Mouse (Mus musculus) adrenal gland, postnatal 4 days (tissue): ENCODE measurements around the gene Klhl8. TPM values are rescaled to one million over a fixed set of nuclear protein-coding genes. Genes with fewer than 3 reads are reported as not detected.
A peak's percentile ranks its signal among the peaks of the same experiment; 100 is the strongest.
"Not testable (repeated sequence)": the region's sequence is repeated elsewhere in the genome, so short reads cannot be mapped to it uniquely, and the experiment has no call there.

Experiments used
- DNase-seq, 2 experiments: peaks; one replicate each; pipeline ENCODE4 v3.0.0; 2021 to 2022; ENCODE audit warnings: low spot score in 2 of 2, mixed read lengths in 2 of 2
- long read RNA-seq, 2 experiments: library from polyadenylated mRNA; stranded (forward); transcript quantifications; one replicate each; pipeline ENCODE4 v2.0.0; 2021
- total RNA-seq, 2 experiments: library from RNA; stranded (reverse); gene quantifications; 2 replicates each; pipeline ENCODE4 v1.2.3; 2021

Klhl8 gene
- total RNA-seq: 10 to 100 TPM; 18.7 to 19.3 TPM
- long read RNA-seq, experiment 1, transcript Klhl8-201 (10 exons, 3,193 nt): major isoform, 22 of 34 reads
- long read RNA-seq, experiment 1, partial matches to known transcripts: 2 of 34 reads
- long read RNA-seq, experiment 1, other reads (novel, unspliced or antisense): 10 of 34 reads
- long read RNA-seq, experiment 2, transcript Klhl8-201 (10 exons, 3,193 nt): major isoform, 37 of 65 reads
- long read RNA-seq, experiment 2, partial matches to known transcripts: 3 of 65 reads
- long read RNA-seq, experiment 2, other reads (novel, unspliced or antisense): 25 of 65 reads

DNA sequence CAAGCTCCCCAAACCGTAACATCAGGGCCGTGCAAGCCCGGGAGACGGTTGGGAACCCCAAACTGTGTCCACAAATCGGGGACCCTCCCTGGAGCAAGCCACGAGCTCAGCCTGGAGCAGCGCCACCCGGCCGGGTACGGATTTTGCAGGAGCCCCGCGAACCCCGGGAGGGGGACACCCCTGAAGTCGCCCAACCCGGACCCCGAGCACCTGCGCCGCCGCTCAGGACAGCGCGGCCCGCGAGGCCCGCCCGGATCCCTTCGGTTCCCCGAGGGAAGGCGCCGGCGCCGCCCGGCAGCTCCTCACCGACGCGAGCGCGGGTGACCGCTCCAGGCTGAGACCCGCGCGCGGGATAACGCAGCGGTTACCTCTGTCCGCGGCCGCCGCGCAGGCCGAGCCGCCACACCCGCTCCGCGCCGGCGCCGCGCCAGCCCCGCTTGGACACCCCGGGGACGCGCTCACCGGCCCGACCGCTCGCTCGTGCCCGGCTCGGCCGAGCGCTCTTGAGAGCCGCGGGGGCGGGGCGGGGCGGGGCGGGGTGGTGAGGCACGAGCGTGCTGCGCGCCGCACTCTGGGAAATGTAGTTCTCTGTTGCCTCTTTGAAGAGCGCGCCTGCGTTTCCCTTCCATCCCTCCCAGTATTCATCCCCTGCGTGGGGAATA lies at the start of gene Klhl8:
Gene Klhl8 (minus strand): TSS at position 512 of the 662 bp plus-strand sequence.
- peak; percentile 52 to 59 for DNase-seq

- no peak for DNase-seq
Measured at GRCm38 (mm10) chr5:103954638-103955037, 43.6 kb upstream of the Klhl8 start.

DNA sequence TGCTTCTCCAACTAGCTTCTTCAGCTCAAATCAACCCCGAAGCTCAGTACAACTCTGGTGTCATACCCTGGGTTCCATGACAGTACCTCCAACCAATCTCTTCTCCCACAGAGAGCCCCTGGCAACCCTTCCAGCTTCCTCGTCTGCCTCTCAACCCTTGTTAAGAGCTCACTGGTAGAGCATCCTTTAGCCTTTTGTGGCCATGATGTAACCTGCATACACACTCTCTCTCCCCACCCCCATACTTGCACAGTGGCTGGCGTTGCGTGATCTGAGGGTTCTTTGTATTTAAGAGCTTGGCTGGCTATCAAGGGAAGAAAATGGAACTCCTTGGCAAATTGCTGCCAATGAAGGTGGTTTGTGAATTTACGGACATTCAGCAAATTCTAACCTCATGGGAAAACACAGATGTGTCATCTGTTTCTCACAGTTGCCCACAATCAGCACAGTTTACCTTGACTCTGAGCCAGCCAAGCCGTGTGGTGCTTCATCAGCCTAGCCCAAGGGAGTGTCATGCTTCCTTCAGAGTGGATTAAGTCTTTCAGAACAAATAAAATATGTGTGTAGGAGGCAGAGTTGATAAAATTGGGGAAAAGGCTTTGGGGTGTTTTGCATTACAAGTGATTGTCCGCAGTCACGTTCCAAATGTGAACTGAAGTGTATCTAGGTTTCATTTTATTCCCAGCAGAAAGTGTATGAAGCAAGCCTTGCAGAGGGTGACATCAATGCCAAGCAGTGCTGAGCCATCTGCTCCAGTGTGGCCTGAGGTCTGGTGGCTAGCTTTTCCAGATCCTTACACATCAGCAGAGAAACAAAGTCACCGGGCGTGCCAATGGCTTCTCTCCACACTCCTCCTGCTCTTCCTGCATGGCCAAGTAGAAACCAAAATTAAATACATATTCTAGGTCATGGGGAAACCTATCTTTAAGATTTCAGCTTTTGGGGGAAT lies 42.4 kb upstream of the Klhl8 start:
- DNase-seq: no peak

GRCm38 (mm10) chr5:103950138-103950537 lies 39.1 kb upstream of the Klhl8 start:
- not testable (repeated sequence) for DNase-seq

- no peak for DNase-seq
Measured at GRCm38 (mm10) chr5:103943183-103943582, 32.1 kb upstream of the Klhl8 start.

GRCm38 (mm10) chr5:103939856-103940255 lies 28.8 kb upstream of the Klhl8 start:
- no peak for DNase-seq

- no peak for DNase-seq
Measured at GRCm38 (mm10) chr5:103939350-103939652, 28.2 kb upstream of the Klhl8 start.

DNA sequence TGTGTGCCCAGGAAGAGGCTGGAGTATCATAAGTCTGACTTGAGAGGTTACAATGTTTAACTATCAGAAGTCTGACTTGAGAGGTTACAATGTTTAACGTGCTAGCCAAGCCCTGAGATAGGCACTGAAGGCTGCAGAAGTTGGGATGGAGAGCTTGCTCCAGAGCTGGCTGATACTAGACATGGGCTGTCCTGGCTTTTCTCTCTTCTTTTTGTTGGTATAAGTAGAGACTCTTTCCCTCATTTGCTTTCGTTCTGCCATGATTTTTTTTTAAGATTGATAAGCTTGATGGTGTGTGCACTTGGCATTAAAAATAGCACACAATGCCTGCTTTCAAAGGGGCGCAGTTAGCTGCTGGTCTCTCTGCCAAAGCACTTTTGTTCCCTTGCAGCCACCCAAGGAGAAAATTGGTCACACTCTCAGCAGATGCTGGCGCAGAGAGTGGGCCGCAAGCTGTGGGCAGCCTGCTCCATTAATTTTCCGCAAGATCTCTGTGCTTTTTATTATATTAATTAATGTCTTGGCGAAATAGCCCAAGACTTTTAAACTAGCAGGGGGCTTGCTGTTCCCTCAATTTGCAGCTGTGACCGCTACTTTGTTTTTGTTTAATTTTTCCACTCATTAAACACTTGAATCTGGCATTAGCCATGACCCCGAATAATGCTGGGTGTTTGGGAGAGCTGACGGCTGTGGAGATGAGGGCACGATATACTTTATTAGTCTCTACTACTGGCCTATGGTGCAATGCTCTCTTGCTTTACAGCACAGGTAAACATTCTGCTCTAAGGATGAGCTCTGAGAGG lies 27.7 kb upstream of the Klhl8 start:
- DNase-seq: no peak

GRCm38 (mm10) chr5:103936906-103937589 lies 26.0 kb upstream of the Klhl8 start:
- DNase-seq: no peak

- not testable (repeated sequence) for DNase-seq
Measured at GRCm38 (mm10) chr5:103931924-103932323, 20.9 kb upstream of the Klhl8 start.

DNA sequence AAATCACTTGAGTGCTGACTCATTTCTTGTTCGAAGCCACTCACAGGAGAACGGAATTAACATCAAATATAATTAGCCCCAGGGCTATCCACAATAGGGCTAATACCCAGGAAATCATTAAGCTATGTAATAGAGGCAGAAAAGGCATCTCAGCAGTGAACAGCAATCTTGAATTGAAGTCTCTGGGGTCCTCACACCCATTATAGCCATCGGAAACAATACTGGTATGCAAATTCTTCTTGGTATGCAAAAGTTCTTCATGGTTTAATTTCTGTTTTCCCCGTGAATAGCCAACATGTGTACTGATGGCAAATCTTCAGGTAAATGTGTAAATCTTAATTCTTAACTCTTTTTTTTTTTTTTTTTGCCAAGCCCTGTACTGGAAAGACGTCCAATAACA lies 19.5 kb upstream of the Klhl8 start:
- no peak for DNase-seq

GRCm38 (mm10) chr5:103928196-103928550 lies 17.1 kb upstream of the Klhl8 start:
- DNase-seq: no peak

- peak; percentile 73 to 86 for DNase-seq
Measured at GRCm38 (mm10) chr5:103927429-103928195, 16.6 kb upstream of the Klhl8 start.

DNA sequence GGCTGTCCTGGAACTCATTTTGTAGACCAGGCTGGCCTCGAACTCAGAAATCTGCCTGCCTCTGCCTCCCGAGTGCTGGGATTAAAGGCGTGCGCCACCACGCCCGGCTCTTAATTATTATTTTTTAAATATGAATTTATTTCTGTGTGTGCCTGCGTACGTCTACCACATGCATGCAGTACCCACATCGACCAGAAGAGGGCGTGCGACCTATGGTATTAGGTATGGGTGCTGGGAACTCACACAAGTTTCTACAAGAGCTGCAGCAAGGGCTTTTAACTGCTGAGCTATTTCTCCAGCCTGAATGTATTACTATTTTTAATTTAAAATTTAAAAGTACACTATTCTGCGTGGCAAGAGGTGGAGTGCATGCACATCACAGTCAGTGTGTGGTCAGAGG lies 15.3 kb upstream of the Klhl8 start:
- DNase-seq: no peak

DNA sequence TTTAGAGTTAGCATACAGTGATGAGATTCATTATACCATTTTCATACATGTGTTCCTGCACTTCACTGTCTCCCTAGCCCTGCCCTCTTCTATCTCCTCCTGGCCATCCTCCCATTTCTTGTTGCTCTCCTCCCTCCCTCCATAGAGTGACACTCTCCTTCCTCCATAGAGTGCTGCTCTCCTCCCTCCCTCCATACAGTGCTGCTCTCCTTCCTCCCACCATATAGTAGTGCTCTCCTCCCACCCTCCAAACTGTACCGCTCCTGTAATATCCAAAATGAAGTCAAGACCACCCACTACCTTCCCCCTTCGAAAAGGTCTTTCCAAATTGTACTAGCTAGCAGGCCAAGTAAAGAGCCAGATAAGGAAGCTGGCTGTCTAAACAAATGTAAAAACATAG lies 12.7 kb upstream of the Klhl8 start:
- DNase-seq: no peak

- DNase-seq: no peak
Measured at GRCm38 (mm10) chr5:103923101-103923500, 12.0 kb upstream of the Klhl8 start.

- DNase-seq: no peak
Measured at GRCm38 (mm10) chr5:103922436-103922835, 11.4 kb upstream of the Klhl8 start.

GRCm38 (mm10) chr5:103919497-103919896 lies 8.4 kb upstream of the Klhl8 start:
- DNase-seq: no peak

DNA sequence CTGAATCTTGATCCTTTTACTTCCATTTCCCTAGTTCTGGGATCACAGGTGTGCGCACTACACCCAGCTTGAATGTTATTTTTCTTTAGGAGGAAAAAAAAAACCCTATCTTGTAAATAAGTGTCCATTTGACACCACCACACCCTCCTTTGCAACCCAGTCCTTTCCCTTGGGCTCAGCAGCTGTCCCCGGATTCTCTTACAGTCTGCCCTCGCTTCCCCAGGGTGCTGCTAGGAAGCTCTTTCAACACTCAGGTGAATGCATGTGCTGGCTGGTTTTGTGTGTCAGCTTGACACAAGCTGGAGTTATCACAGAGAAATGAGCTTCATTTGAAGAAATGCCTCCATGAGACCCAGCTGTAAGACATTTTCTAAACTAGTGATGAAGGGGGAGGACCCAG lies 7.2 kb upstream of the Klhl8 start:
- no peak for DNase-seq
